Mouse (Mus musculus) thymus, postnatal 14 days (tissue): ENCODE results near the gene Cnih3.

Source experiments
- DNase-seq: peaks from one replicate; pipeline ENCODE4 v3.0.0; 2021

Cnih3 gene

GRCm38 (mm10) chr1:181352367-181353199 is at the start of gene Cnih3:
Cnih3 (plus strand) TSS chr1:181352628.
- peak; percentile 69 for DNase-seq

GRCm38 (mm10) chr1:181307981-181308380 is 44.4 kb upstream of the Cnih3 start:
- DNase-seq = no peak

- DNase-seq = no peak
These were observed 41.7 kb upstream of the Cnih3 start for GRCm38 (mm10) chr1:181310712-181311111.

GRCm38 (mm10) chr1:181312115-181313045 is 40.0 kb upstream of the Cnih3 start:
- no peak for DNase-seq

GRCm38 (mm10) chr1:181313046-181313415 is 39.4 kb upstream of the Cnih3 start:
- no peak for DNase-seq

GRCm38 (mm10) chr1:181314301-181314700 is 38.1 kb upstream of the Cnih3 start:
- no peak for DNase-seq

- no peak for DNase-seq
These were observed 37.1 kb upstream of the Cnih3 start for GRCm38 (mm10) chr1:181315350-181315749.

GRCm38 (mm10) chr1:181316571-181316970 is 35.9 kb upstream of the Cnih3 start:
- no peak for DNase-seq

GRCm38 (mm10) chr1:181319466-181319865 is 33.0 kb upstream of the Cnih3 start:
- no peak for DNase-seq

- no peak for DNase-seq
These were observed 31.3 kb upstream of the Cnih3 start for GRCm38 (mm10) chr1:181321149-181321548.

GRCm38 (mm10) chr1:181323134-181323533 is 29.3 kb upstream of the Cnih3 start:
- DNase-seq = no peak

- DNase-seq = no peak
These were observed 25.3 kb upstream of the Cnih3 start for GRCm38 (mm10) chr1:181327137-181327536.

- no peak for DNase-seq
These were observed 24.6 kb upstream of the Cnih3 start for GRCm38 (mm10) chr1:181327636-181328420.

GRCm38 (mm10) chr1:181329110-181329509 is 23.3 kb upstream of the Cnih3 start:
- DNase-seq = no peak

- peak; percentile 35 for DNase-seq
These were observed 19.8 kb upstream of the Cnih3 start for GRCm38 (mm10) chr1:181332597-181332996.

GRCm38 (mm10) chr1:181334329-181335018 is 18.0 kb upstream of the Cnih3 start:
- DNase-seq = peak; percentile 85

GRCm38 (mm10) chr1:181335019-181335365 is 17.4 kb upstream of the Cnih3 start:
- DNase-seq = no peak

- peak; percentile 82 for DNase-seq
These were observed 17.0 kb upstream of the Cnih3 start for GRCm38 (mm10) chr1:181335388-181335787.

- DNase-seq = peak; percentile 46
These were observed 15.6 kb upstream of the Cnih3 start for GRCm38 (mm10) chr1:181336857-181337256.

- DNase-seq = no peak
These were observed 13.3 kb upstream of the Cnih3 start for GRCm38 (mm10) chr1:181339106-181339505.

- peak; percentile 29 for DNase-seq
These were observed 6.9 kb upstream of the Cnih3 start for GRCm38 (mm10) chr1:181345547-181345946.

- DNase-seq = no peak
These were observed 423 bp upstream of the Cnih3 start for GRCm38 (mm10) chr1:181352043-181352366.
